Comparison of ENCODE assay signal across 13 mouse cellular contexts in genomic region chr10:37617708-37618300, GRCm38 (mm10).
DNase-seq lines count a peak whose midpoint lies in the region; ATAC-seq lines count a peak whose summit lies in the region.
"Had no signal": no experiment of that assay in that cellular context is flagged by ENCODE, and none has a peak within 500 bp of the region (broad histone marks: within the 10 kb centered on the region; RNA-seq: fewer than 3 reads in every experiment).

No protein-coding gene starts in this region.

- no peak for ATAC-seq in kidney, embryonic 16.5 days (ENCODE audit: low FRiP score, low TSS enrichment)

- H3K9me3 ChIP-seq in kidney, embryonic 16.5 days (ENCODE audit: low read length) = no peaks in the 10 kb centered on the region
- H3K9me3 ChIP-seq: midbrain, embryonic 12.5 days; neural tube, embryonic 13.5 days had no signal

- H3K36me3 ChIP-seq in kidney, embryonic 16.5 days (ENCODE audit: insufficient read depth, low read length) = no peaks in the 10 kb centered on the region
- H3K36me3 ChIP-seq: midbrain, embryonic 12.5 days; neural tube, embryonic 13.5 days had no signal

- 73% methylated on average over 7 of the region's 7 CpGs for WGBS in kidney, embryonic 16.5 days

- no peak overlapping the region for H3K4me2 ChIP-seq in kidney, embryonic 16.5 days (replicated peaks; ENCODE audit: low read depth, low read length)
- H3K4me2 ChIP-seq: midbrain, embryonic 12.5 days; neural tube, embryonic 13.5 days had no signal

- peak; percentile 31 to 47 for DNase-seq in cerebellum, postnatal 14 days
- no peak for DNase-seq in cerebellum, adult 18-20 months
- DNase-seq in heart, adult 11 months = peak; percentile 97
- DNase-seq in heart, postnatal 10 days = peak; percentile 84 to 86
- peak; percentile 58 for DNase-seq in lung, postnatal 14 days
- DNase-seq in embryo, embryonic 10 days (ENCODE audit: low spot score) = no peak
- DNase-seq in yolk sac, embryonic 10.5 days (ENCODE audit: low spot score) = no peak
- DNase-seq: B cell, adult 2 months; embryo, embryonic 11 days; kidney, adult 8-10 months had no signal

- no peak overlapping the region for H3K9ac ChIP-seq in kidney, embryonic 16.5 days (replicated peaks; ENCODE audit: low read length)
- H3K9ac ChIP-seq: midbrain, embryonic 12.5 days; neural tube, embryonic 13.5 days had no signal

- no peak overlapping the region for H3K27ac ChIP-seq in kidney, embryonic 16.5 days (ENCODE audit: low read length)
- H3K27ac ChIP-seq: midbrain, embryonic 12.5 days; neural tube, embryonic 13.5 days had no signal

- no peaks in the 10 kb centered on the region for H3K27me3 ChIP-seq in kidney, embryonic 16.5 days (ENCODE audit: insufficient read depth, low read length)
- H3K27me3 ChIP-seq: midbrain, embryonic 12.5 days; neural tube, embryonic 13.5 days had no signal

- H3K4me3 ChIP-seq in kidney, embryonic 16.5 days (ENCODE audit: low read length) = no peak overlapping the region
- H3K4me3 ChIP-seq: midbrain, embryonic 12.5 days; neural tube, embryonic 13.5 days had no signal

- H3K4me1 ChIP-seq in kidney, embryonic 16.5 days (ENCODE audit: insufficient read depth, low read length) = peaks cover 6% of the 10 kb centered on the region; the same call in 1 of the 2 replicates

- intact Hi-C loops in heart, postnatal 10 days (cut with DNase I) = loop anchor here (5.0 kb wide), 1 partner anchor 481 kb away; the partner anchor contains the start of gene Marcks

Comparison
In these comparisons a context has a peak if more than half of its experiments do, and no peak if none do; other contexts are left out.
1. DNase-seq: peak in cerebellum, postnatal 14 days (2 of 2), heart, adult 11 months (single experiment), heart, postnatal 10 days (2 of 2) and lung, postnatal 14 days (single experiment); none in cerebellum, adult 18-20 months (0 of 2), embryo, embryonic 10 days (single experiment) and yolk sac, embryonic 10.5 days (single experiment).